Mouse (Mus musculus) stomach, postnatal 0 days (tissue): ENCODE measurements around the gene Fli1.

ENCODE experiments used
- CTCF ChIP-seq: IDR thresholded peaks from 2 replicates; pipeline ENCODE4 v1.5.1; 2016; ENCODE audit warnings: antibody characterized with exemption, low read depth, mild to moderate bottlenecking, moderate library complexity
- EP300 ChIP-seq: optimal IDR thresholded peaks from 2 replicates; pipeline ENCODE3; 2016; ENCODE audit warnings: antibody characterized with exemption

DNA sequence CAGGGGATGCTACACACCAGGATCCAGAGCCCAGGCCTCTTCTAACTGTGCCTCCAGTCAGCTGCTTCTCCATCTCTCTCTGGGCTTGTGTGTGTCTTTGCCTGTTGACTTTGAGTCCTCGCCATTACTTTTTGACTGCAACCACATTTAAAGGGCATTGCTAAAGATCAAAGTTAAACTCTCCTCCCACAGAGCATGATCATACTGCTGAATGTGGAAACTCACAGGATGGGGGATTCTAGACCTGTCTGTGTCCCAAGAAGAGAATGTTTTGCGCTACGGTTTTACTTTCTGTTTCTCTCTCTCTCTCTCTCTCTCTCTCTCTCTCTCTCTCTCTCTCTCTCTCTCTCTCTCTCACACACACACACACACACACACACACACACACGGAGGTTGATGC is 55.3 kb downstream of the Fli1 start:
- TF ChIP-seq CTCF (no peak), EP300 (no peak)
